Mouse (Mus musculus): ENCODE results near the gene Leng9. TPM values are rescaled to one million over a fixed set of nuclear protein-coding genes. Genes with fewer than 3 reads are reported as not detected.

Gene Leng9
- polyA plus RNA-seq, 1 experiment from 2014 or later = 6.4 TPM

DNA sequence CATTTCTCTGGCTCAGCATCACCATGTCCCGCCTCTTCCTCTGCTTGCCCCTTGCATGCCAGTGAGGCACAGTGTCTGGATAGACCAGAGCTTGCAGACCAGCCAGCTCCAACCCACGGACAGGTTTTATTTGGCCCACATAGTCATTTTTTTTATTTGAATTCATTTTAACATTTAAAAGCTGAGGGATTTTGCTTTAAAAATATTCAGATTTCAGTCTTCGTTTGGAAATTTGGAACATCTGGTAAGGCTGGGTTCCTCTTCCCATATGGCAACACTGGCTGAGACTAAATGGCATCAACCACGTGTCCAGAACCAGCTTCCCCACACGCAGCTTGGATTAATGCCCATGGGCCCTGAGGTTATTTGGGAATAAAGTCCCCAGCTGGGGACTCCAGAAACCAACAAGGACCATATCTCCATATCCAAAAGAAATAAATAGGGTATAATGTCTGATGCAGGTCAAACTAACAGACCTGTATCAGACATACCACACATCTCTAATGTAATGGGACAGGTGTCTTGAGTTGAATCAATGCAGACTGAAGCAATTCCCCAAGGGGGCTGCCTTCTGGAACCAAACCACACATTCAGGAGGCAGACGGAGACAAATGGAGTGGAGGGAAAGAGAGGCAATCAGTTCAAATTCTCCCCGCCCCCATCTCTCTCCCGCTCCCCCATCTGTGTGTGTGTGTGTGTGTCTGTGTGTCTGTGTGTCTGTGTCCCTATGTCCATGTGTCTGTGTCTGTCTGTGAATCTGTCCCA, 32.9 kb downstream of the Leng9 start:
- no peak for TF ChIP-seq CTCF (IDR thresholded peaks at IDR 0.05)
- ChIA-PET CTCF (no interaction called here), POLR2A (no interaction called here)
- in situ Hi-C loops (cut with MboI; ENCODE audit: low pct_unique_long_range_greater_than_20kb) = no loop called here
- peaks cover 19% of the 10 kb centered on the region for H3K27me3 ChIP-seq
- DNase-seq (ENCODE audit: low read depth, low spot score) (no peak), ATAC-seq (no peak)

DNA sequence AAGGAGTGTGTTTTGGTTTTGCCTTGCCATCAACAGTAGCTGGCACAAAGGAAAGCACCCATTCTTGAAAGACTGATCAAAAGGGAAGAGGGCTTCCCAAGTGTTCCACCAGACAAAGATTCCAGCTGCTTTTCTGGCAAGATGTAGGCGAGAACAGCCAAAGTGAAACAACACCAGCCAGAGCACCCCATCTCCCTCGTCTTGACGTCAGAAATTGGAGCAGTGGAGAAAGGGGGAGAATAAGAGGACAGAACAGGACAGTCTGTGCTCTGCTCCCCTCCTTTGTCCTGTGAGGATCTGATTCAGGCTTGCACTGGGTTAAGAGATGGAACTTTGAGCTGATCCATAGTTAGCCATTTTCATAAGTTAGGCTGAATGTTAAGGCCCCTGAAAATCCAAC, 38.4 kb downstream of the Leng9 start:
- CTCF ChIA-PET = no interaction called here

DNA sequence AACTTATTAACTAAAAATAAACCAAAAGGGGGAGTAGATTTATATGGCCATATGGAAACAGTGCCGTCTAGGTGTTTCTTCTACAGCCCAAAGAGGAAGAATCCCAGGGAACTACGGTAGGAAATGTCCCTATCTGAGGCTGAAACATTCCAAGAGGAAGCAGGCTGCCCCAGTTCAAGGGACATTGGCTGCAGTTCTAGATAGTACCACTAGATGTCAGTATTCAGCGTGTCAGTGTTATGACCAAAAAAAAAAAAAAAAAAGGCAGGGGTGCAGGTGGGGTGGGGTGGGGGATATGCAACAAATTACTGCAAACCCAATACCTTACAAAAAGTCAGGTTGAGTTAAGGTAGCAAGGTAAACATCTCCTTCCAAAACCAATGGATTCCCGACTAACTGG, 46.8 kb downstream of the Leng9 start:
- in situ Hi-C loops (cut with MboI; ENCODE audit: low pct_unique_long_range_greater_than_20kb) = no loop called here
- no peak for ATAC-seq
- peak; percentile 46 for TF ChIP-seq CTCF (IDR thresholded peaks at IDR 0.05)
- H3K27me3 ChIP-seq = no peaks in the 10 kb centered on the region
- ChIA-PET CTCF (interaction anchor here (2.0 kb wide), 1 partner anchor 324 kb away, joined by 5 read pairs; no protein-coding TSS in a partner anchor), POLR2A (no interaction called here)
- DNase-seq (ENCODE audit: low read depth, low spot score) = no peak

More for the DNA sequence above, 38.4 kb downstream of the Leng9 start:
- in situ Hi-C loops (cut with MboI; ENCODE audit: low pct_unique_long_range_greater_than_20kb) = no loop called here
- no peak for ATAC-seq
- TF ChIP-seq CTCF (IDR thresholded peaks at IDR 0.05) = no peak
- DNase-seq (ENCODE audit: low read depth, low spot score) = no peak
- peaks cover 10% of the 10 kb centered on the region for H3K27me3 ChIP-seq
- POLR2A ChIA-PET = interaction anchor here (0.7 kb wide), 2 partner anchors 420 to 444 kb away, joined by 5 to 6 read pairs; no protein-coding TSS in a partner anchor

DNA sequence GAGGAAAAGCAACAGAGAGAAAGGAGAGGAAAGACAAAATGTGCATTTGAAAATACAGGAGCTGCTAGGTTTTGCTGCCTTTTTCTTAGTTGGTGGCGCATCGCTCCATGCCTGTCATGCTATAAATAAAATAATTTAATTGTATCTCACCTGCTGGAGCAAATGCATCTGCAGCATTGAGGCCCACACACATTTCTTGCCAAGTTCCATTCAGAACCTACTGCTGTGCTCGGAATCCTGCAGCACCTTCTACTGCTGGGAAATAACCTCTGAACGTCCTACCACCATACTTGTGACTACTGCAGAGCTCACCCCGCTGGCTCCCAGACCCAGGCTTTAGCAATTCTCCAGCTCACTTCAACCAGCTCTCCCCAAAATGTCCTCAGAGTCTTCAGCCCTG, 49.0 kb downstream of the Leng9 start:
- ATAC-seq (no peak), DNase-seq (ENCODE audit: low read depth, low spot score) (no peak)
- ChIA-PET CTCF (interaction anchor here (1.0 kb wide), 1 partner anchor 10 kb away, joined by 3 read pairs; no protein-coding TSS in a partner anchor), POLR2A (no interaction called here)
- in situ Hi-C loops (cut with MboI; ENCODE audit: low pct_unique_long_range_greater_than_20kb) = no loop called here
- no peak for TF ChIP-seq CTCF (IDR thresholded peaks at IDR 0.05)
- H3K27me3 ChIP-seq = no peaks in the 10 kb centered on the region

DNA sequence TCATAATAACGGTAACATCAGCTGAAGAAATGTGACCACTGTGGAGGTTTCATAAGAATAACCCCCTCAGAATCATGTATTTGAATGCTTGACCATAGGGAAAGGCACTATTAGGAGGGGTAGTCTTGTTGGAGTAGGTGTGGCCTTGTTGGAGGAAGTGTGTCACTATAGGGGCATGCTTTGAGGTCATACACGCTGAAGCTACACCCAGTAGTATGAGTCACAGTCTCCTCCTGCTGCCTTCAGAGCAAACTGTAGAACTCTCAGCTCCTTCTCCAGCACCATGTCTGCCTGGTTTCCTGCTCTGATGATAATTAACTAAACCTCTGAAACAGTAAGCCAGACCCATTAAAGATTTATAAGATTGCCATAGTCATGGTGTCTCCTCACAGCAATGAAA, 51.3 kb downstream of the Leng9 start:
- no peak for DNase-seq (ENCODE audit: low read depth, low spot score)
- in situ Hi-C loops (cut with MboI; ENCODE audit: low pct_unique_long_range_greater_than_20kb) = loop anchor here (10.0 kb wide), 1 partner anchor 64 kb away; no protein-coding TSS in a partner anchor
- peak; percentile 51 for ATAC-seq
- POLR2A ChIA-PET = no interaction called here
- CTCF ChIA-PET = no interaction called here
- TF ChIP-seq CTCF (IDR thresholded peaks at IDR 0.05) = no peak
- H3K27me3 ChIP-seq = no peaks in the 10 kb centered on the region

DNA sequence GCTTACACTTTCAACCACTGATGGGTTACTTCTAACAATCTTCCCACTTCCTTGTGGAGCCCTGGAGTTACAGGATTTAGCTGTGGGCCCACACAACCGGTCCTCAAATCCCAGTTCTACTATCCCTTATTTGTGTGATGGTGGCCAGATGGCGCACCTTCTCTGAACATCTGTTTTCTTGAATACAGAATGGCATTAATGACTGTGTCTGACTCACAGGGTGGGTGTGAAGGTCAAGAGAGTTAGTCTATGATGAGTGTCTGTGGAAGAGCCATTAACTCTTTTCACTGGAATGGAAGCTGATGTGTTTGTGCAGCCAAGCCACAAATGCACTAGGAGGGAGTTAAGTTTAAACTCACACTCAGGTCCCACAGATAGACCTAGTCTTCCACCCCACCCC, 51.9 kb downstream of the Leng9 start:
- no peak for ATAC-seq
- no peak for DNase-seq (ENCODE audit: low read depth, low spot score)
- in situ Hi-C loops (cut with MboI; ENCODE audit: low pct_unique_long_range_greater_than_20kb) = loop anchor here (10.0 kb wide), 1 partner anchor 64 kb away; no protein-coding TSS in a partner anchor

More for the DNA sequence above, 51.9 kb downstream of the Leng9 start:
- no peaks in the 10 kb centered on the region for H3K27me3 ChIP-seq
- ChIA-PET CTCF (no interaction called here), POLR2A (no interaction called here)
- TF ChIP-seq CTCF (IDR thresholded peaks at IDR 0.05) = no peak

Other genes with a start within 250 kb of the Leng9 start
- gene Lilra6, start 234.9 kb downstream of the Leng9 start, polyA plus RNA-seq (2021) = not detected
- gene Lair1, start 87.2 kb downstream of the Leng9 start, polyA plus RNA-seq (2021) = 0.01 TPM
- 0.12 TPM for gene Ttyh1, start 31.0 kb downstream of the Leng9 start, polyA plus RNA-seq (2021)
- gene Leng8, start 13.3 kb downstream of the Leng9 start, polyA plus RNA-seq (2021) = 92.8 TPM
- 0.58 TPM for gene Cdc42ep5, start 14.5 kb upstream of the Leng9 start, polyA plus RNA-seq (2021)
- gene Lilra5, start 87.4 kb upstream of the Leng9 start, polyA plus RNA-seq (2021) = not detected
- not detected for gene Ncr1, start 187.3 kb upstream of the Leng9 start, polyA plus RNA-seq (2021)
- not detected for gene Gp6, start 247.4 kb upstream of the Leng9 start, polyA plus RNA-seq (2021)